Mouse (Mus musculus): ENCODE measurements around the gene Tsfm. TPM values are rescaled to one million over a fixed set of nuclear protein-coding genes. Genes with fewer than 3 reads are reported as not detected.

Gene Tsfm
- total and polyA plus RNA-seq, 3 experiments, result 53.0 to 88.9 (median 78.0) TPM

GRCm38 (mm10) chr10:127050119-127050474 is 19.5 kb upstream of the Tsfm start:
- no peak overlapping the region for H3K27ac ChIP-seq (ENCODE audit: insufficient read depth, low read depth)
- no peaks in the 10 kb centered on the region for H3K9me3 ChIP-seq (replicated peaks; ENCODE audit: low read length)
- peaks cover 4 to 33% of the 10 kb centered on the region in 2 experiments for H3K36me3 ChIP-seq (replicated peaks in 1 of 2; ENCODE audit: control insufficient read depth in 1 of 2, insufficient read depth in 1 of 2, low read length in 1 of 2)
- H3K4me2 ChIP-seq (ENCODE audit: insufficient read depth, low read depth, poor library complexity, severe bottlenecking), result no peak overlapping the region
- no peak overlapping the region for H3K9ac ChIP-seq (ENCODE audit: insufficient read depth, low read depth)
- H3K79me2 ChIP-seq (replicated peaks; ENCODE audit: control insufficient read depth, extremely low read depth, insufficient read depth, poor library complexity, severe bottlenecking), result no peaks in the 10 kb centered on the region
- in situ Hi-C loops (cut with MboI; ENCODE audit: low pct_ligation_motif_present, low pct_unique_long_range_greater_than_20kb, low sequenced_read_pairs) (no loop called here), dilution Hi-C loops (cut with MboI; ENCODE audit: extremely low pct_ligation_motif_present, extremely low pct_unique_long_range_greater_than_20kb, low sequenced_read_pairs) (no loop called here)
- no peaks in the 10 kb centered on the region for H3K27me3 ChIP-seq (replicated peaks)
- H3K4me1 ChIP-seq (ENCODE audit: control insufficient read depth in 1 of 2, insufficient read depth in 2 of 2), result peaks cover 0 to 11% of the 10 kb centered on the region in 2 experiments; a peak in 2 of 4 replicates
- no peak for DNase-seq (ENCODE audit: extremely low read depth)
- no peak overlapping the region for H3K4me3 ChIP-seq (replicated peaks in 1 of 3; ENCODE audit: low read depth in 2 of 3, low read length in 2 of 3, poor library complexity in 1 of 3)
- TF ChIP-seq JUND (conservative IDR thresholded peaks at IDR 0.05; ENCODE audit: low read depth, low read length) (no peak), CTCF (conservative IDR thresholded peaks at IDR 0.05 in 1 of 2, IDR thresholded peaks at IDR 0.05 in 1 of 2; ENCODE audit: low read depth in 2 of 2, low read length in 2 of 2) (no peak), CHD2 (IDR thresholded peaks at IDR 0.05; ENCODE audit: low read length) (no peak), GABPA (IDR thresholded peaks at IDR 0.05; ENCODE audit: insufficient replicate concordance, low read depth, low read length) (no peak), USF1 (IDR thresholded peaks at IDR 0.05; ENCODE audit: low read depth, low read length) (no peak), TCF12 (IDR thresholded peaks at IDR 0.05; ENCODE audit: low read depth, low read length) (no peak), POLR2A (IDR thresholded peaks at IDR 0.05; ENCODE audit: low read depth, low read length) (no peak), MAFK (IDR thresholded peaks at IDR 0.05; ENCODE audit: insufficient replicate concordance, low read length) (no peak), ETS1 (conservative IDR thresholded peaks at IDR 0.05; ENCODE audit: low read depth, low read length) (no peak), ZKSCAN1 (IDR thresholded peaks at IDR 0.05; ENCODE audit: borderline replicate concordance, low read depth, low read length) (no peak), MEF2A (IDR thresholded peaks at IDR 0.05; ENCODE audit: borderline replicate concordance, low read depth, low read length) (no peak), RAD21 (IDR thresholded peaks at IDR 0.05; ENCODE audit: low read depth, low read length) (no peak), MYC (IDR thresholded peaks at IDR 0.05; ENCODE audit: low read depth, low read length) (no peak), MXI1 (IDR thresholded peaks at IDR 0.05; ENCODE audit: low read depth, low read length) (no peak), CHD1 (IDR thresholded peaks at IDR 0.05; ENCODE audit: low read depth, low read length) (no peak), POLR2AphosphoS2 (IDR thresholded peaks at IDR 0.05; ENCODE audit: low read depth, low read length) (no peak), ELF1 (IDR thresholded peaks at IDR 0.05; ENCODE audit: low read depth, low read length) (no peak), HCFC1 (IDR thresholded peaks at IDR 0.05; ENCODE audit: low read depth, low read length) (no peak), TBP (conservative IDR thresholded peaks at IDR 0.05; ENCODE audit: low read depth, low read length) (no peak), ZMIZ1 (IDR thresholded peaks at IDR 0.05; ENCODE audit: low read depth, low read length) (no peak)

GRCm38 (mm10) chr10:127049395-127050118 is 18.9 kb upstream of the Tsfm start:
- H3K9ac ChIP-seq (ENCODE audit: insufficient read depth, low read depth), result no peak overlapping the region
- H3K4me2 ChIP-seq (ENCODE audit: insufficient read depth, low read depth, poor library complexity, severe bottlenecking), result no peak overlapping the region
- peaks cover 0 to 10% of the 10 kb centered on the region in 2 experiments; a peak in 2 of 4 replicates for H3K4me1 ChIP-seq (ENCODE audit: control insufficient read depth in 1 of 2, insufficient read depth in 2 of 2)
- peaks cover 8 to 38% of the 10 kb centered on the region in 2 experiments for H3K36me3 ChIP-seq (replicated peaks in 1 of 2; ENCODE audit: control insufficient read depth in 1 of 2, insufficient read depth in 1 of 2, low read length in 1 of 2)
- no peak overlapping the region for H3K4me3 ChIP-seq (replicated peaks in 1 of 3; ENCODE audit: low read depth in 2 of 3, low read length in 2 of 3, poor library complexity in 1 of 3)
- H3K27me3 ChIP-seq (replicated peaks), result no peaks in the 10 kb centered on the region
- DNase-seq (ENCODE audit: extremely low read depth), result no peak
- TF ChIP-seq CTCF (conservative IDR thresholded peaks at IDR 0.05 in 1 of 2, IDR thresholded peaks at IDR 0.05 in 1 of 2; ENCODE audit: low read depth in 2 of 2, low read length in 2 of 2) (peak in 1 of 2 experiments; percentile 25; a peak in 1 of 4 replicates), ZMIZ1 (IDR thresholded peaks at IDR 0.05; ENCODE audit: low read depth, low read length) (no peak), ELF1 (IDR thresholded peaks at IDR 0.05; ENCODE audit: low read depth, low read length) (no peak)
- H3K79me2 ChIP-seq (replicated peaks; ENCODE audit: control insufficient read depth, extremely low read depth, insufficient read depth, poor library complexity, severe bottlenecking), result no peaks in the 10 kb centered on the region
- H3K27ac ChIP-seq (ENCODE audit: insufficient read depth, low read depth), result no peak overlapping the region
- in situ Hi-C loops (cut with MboI; ENCODE audit: low pct_ligation_motif_present, low pct_unique_long_range_greater_than_20kb, low sequenced_read_pairs) (no loop called here), dilution Hi-C loops (cut with MboI; ENCODE audit: extremely low pct_ligation_motif_present, extremely low pct_unique_long_range_greater_than_20kb, low sequenced_read_pairs) (no loop called here)
- no peaks in the 10 kb centered on the region for H3K9me3 ChIP-seq (replicated peaks; ENCODE audit: low read length)

Measured in CH12.LX (cell line).